Mouse (Mus musculus) spleen, adult 2 months (tissue): ENCODE measurements at regions not wholly inside any gene's neighbourhood (a gene's known extent, or its start where the extent isn't known, plus 50 kb on each side); places are given as distances from the start of the nearest gene placed in this dataset.

ENCODE experiments used
- DNase-seq, 2 experiments: peaks; one replicate each; pipeline versions ENCODE4 v3.0.0 to v3.0.0-alpha.2; 2012 to 2021; ENCODE audit warnings: low spot score in 2 of 2, low read depth in 1 of 2
- H3K27ac ChIP-seq: fragments of 200-500 bp; 2 replicates; pipeline ENCODE4 v1.5.1; 2012; ENCODE audit warnings: low read length, inconsistent platforms; ENCODE audit not compliant: insufficient read depth
- H3K27me3 ChIP-seq: fragments of 200-500 bp; 2 replicates; pipeline ENCODE4 v1.6.1; 2012; ENCODE audit warnings: mild to moderate bottlenecking, moderate library complexity, low read length, inconsistent platforms; ENCODE audit not compliant: control insufficient read depth, insufficient read depth
- H3K36me3 ChIP-seq: fragments of 200-500 bp; 2 replicates; pipeline ENCODE4 v1.6.1; 2012; ENCODE audit warnings: mild to moderate bottlenecking, low read length, inconsistent platforms; ENCODE audit not compliant: control insufficient read depth, insufficient read depth
- H3K4me1 ChIP-seq: fragments of 200-500 bp; 2 replicates; pipeline ENCODE4 v1.6.1; 2011; ENCODE audit warnings: inconsistent platforms; ENCODE audit not compliant: control insufficient read depth, insufficient read depth, insufficient read length
- H3K4me3 ChIP-seq: fragments of 200-500 bp; 2 replicates; pipeline ENCODE4 v1.5.1; 2011; ENCODE audit warnings: mild to moderate bottlenecking, inconsistent platforms; ENCODE audit not compliant: insufficient read depth, insufficient read length; ENCODE audit errors: extremely low read depth
- CTCF ChIP-seq: fragments of 200-500 bp; IDR thresholded peaks from 2 replicates; pipeline ENCODE4 v1.5.1; 2011; ENCODE audit warnings: mild to moderate bottlenecking, inconsistent platforms; ENCODE audit not compliant: insufficient read depth, insufficient read length, insufficient replicate concordance; ENCODE audit errors: extremely low read depth
- POLR2A ChIP-seq: fragments of 200-500 bp; IDR thresholded peaks from 2 replicates; pipeline ENCODE4 v1.6.1; 2011; ENCODE audit warnings: low read depth, low read length, inconsistent platforms
- WGBS: fragments of 180-500 bp; shearing (Covaris S2); methylation state at CpG from one replicate; pipeline ENCODE4 v1.1.7; 2018; 5-methylcytosine and 5-hydroxymethylcytosine counted together

DNA sequence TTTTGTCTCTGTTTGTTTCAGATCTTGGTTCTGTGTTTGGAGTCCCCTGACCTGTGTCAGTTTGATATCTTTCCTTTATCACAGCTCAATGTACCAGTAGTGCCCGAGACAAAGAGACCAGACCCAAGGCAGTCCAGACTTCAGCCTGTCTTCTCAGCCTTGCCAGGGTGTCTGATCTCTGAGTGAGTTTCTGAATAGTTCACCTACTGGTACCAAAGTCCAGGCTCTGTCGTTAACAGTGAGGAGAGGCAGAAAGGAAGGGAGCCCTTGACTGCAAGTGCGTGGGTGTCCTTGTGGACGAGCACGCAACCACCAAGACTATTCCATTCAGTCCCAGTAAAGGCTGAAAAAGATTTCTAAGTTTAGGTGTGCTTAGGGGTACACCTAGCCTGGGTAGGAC lies 50.8 kb upstream of the Haao start:
- no peaks in the 10 kb centered on the region; the same call in 1 of the 2 replicates for H3K4me1 ChIP-seq
- DNase-seq: no peak
- H3K36me3 ChIP-seq: no peaks in the 10 kb centered on the region
- H3K27ac ChIP-seq: no peak overlapping the region
- WGBS: 84% methylated on average over 5 of the region's 5 CpGs
- TF ChIP-seq POLR2A: no peak
- TF ChIP-seq CTCF: no peak
- H3K27me3 ChIP-seq: no peaks in the 10 kb centered on the region
- H3K4me3 ChIP-seq: no peak overlapping the region
